Mouse (Mus musculus) c-Kit-positive CD71-positive TER-119-negative erythroid progenitor cells, embryonic 14.5 days (primary cell): ENCODE data around the gene Nfkbib.

Experiments used
- DNase-seq: peaks from one replicate; pipeline ENCODE4 v3.0.0-alpha.2; 2013; ENCODE audit warnings: low read depth

The Nfkbib gene

DNA sequence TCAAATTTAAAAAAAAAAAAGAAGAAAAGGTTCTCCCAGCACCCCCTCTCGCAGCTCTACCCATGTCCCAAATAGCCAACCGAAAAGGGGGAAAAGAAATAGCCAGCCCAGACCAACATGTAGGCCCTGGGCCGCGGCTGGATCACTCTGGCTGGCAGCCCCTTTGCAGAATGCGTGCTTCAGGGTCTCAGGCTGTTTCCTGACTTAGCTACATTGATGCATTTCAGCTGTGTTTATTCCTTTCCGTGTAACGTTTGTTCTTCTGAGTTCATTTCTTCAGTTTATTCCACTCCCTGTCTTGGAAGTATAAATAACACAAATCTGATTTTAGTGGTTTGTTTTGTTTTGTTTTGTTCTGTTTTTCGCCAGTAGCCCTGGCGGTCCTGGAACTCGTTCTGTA is 49.6 kb downstream of the Nfkbib start:
- no peak for DNase-seq

DNA sequence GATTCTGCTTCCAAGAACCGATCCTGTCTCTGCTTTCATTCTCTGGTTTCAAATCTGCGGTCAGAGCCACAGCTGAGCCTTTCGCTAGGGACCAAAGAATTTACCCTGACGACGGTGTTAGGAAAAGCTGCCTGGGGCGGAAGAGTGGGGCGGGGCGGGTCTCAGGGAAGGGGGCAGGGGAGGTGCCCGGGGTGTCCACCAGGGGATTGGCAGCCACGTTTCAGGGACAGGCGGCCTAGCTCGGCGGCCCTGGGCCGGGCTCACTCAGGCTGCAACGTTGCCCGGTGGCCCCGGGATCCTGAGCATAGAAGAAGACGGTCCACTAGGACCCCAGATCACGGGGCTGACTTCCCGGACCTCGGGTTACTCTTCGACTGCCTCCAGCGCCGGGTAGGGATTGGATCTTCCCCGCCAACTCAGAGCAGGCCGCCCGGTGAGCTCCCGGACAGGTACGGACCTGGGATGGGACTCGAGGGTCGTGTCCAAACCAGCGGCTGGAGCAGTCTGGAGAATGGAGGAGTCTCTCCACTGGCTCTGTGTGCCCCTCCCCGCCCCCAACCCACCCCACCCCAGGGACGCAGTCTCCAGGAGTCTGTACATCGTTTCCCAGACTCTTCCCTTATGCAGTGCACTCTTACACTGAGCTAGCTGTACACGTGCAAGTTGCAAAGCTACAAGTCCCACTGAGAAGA is 50.6 kb downstream of the Nfkbib start, which contains the start of gene Fbxo17:
Gene Fbxo17, plus strand, starts transcription at position 215 of the 692 bp plus-strand sequence.
- DNase-seq = no peak

DNA sequence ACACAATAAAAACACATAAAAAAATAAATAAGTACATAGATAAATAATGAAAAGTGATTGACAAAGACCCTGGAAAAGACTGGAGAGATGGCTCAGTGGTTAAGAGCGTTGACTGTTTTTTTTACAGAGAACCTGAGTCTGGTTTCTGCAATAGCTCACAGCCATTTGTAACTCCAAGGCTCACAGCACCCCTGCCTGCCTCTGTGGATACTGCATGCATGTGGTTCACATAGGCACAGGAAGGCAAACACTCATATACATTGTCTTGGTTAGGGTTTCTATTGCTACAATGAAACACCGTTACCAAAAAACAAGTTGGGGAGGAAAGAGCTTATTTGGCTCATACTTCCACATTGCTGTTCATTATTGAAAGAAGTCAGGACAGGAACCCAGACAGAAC is 51.7 kb downstream of the Nfkbib start:
- no peak for DNase-seq

DNA sequence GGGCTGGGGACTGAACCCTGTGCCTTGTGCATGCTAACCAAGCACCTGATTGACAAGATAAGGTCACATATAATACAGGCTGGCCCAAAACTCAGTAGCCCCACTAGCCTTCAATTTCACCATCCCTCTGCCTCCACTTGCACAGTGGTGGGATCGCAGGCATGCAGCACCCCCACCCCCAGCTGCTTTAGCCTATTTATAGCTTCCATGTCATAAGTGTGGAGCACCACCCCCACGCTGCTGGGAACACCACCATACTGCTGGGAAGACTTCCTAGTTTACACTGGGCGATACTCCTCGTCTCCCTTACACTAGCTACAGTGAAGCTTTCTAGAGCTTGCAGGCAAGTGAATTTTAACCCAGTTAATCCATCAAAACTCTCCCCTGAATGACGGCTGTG is 52.6 kb downstream of the Nfkbib start:
- no peak for DNase-seq

DNA sequence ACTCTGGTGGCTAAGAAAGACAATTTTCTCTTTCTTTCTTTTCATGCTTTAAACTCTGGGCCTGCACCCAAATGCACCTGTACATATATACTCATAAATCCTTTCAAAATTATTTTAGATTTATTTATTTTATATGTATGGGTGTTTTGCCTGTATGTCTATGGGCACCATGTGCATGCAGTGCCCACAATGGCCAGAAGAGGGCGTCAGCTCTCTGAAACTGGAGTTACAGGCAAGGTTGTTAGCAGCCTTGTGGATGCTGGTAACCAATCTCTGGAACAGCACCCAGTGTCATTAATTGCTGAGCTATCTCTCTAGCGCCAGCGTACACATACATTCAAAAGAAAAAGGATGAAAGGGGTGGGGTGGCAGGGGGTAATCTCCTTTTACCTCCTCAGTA is 56.4 kb downstream of the Nfkbib start:
- no peak for DNase-seq

DNA sequence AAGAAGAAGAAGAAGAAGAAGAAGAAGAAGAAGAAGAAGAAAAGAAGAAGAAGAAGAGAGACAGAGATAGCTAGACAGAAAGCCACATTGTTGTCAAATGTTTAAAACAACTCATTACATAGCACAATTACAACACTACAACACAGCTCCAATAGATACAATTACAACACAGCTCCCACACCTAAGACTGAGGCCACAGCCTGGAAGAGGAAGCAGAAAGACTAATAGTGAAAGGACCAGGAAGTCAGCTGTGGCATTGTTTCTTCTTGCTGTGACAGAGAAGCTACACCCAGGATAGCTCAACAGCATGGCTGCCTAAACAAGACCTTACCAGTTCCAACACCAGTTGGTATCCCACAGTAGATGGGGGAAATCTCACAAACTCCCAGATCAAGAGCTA is 57.9 kb downstream of the Nfkbib start:
- DNase-seq = no peak
